Mouse (Mus musculus): ENCODE measurements at regions not wholly inside any gene's neighbourhood (a gene's known extent, or its start where the extent isn't known, plus 50 kb on each side); places are given as distances from the start of the nearest gene placed in this dataset.
"Not testable (repeated sequence)": the region's sequence is repeated elsewhere in the genome, so short reads cannot be mapped to it uniquely, and the experiment has no call there.

GRCm38 (mm10) chr4:21464456-21464855 is 221.3 kb downstream of the Prdm13 start:
- no peak for ATAC-seq (replicated peaks in 1 of 2; ENCODE audit: insufficient read depth in 1 of 2, low FRiP score in 2 of 2, low TSS enrichment in 1 of 2, low read depth in 1 of 2, poor library complexity in 2 of 2, severe bottlenecking in 2 of 2)

GRCm38 (mm10) chr4:21441274-21441673 is 244.5 kb downstream of the Prdm13 start:
- ATAC-seq (replicated peaks in 1 of 2; ENCODE audit: insufficient read depth in 1 of 2, low FRiP score in 2 of 2, low TSS enrichment in 1 of 2, low read depth in 1 of 2, poor library complexity in 2 of 2, severe bottlenecking in 2 of 2) = no peak

GRCm38 (mm10) chr4:21436710-21437109 is 249.1 kb downstream of the Prdm13 start:
- no peak for ATAC-seq (replicated peaks in 1 of 2; ENCODE audit: insufficient read depth in 1 of 2, low FRiP score in 2 of 2, low TSS enrichment in 1 of 2, low read depth in 1 of 2, poor library complexity in 2 of 2, severe bottlenecking in 2 of 2)

- ATAC-seq (replicated peaks in 1 of 2; ENCODE audit: insufficient read depth in 1 of 2, low FRiP score in 2 of 2, low TSS enrichment in 1 of 2, low read depth in 1 of 2, poor library complexity in 2 of 2, severe bottlenecking in 2 of 2) = no peak
These were observed 277.9 kb downstream of the Prdm13 start for GRCm38 (mm10) chr4:21407850-21408249.

GRCm38 (mm10) chr4:21369314-21369713 is 316.4 kb downstream of the Prdm13 start:
- ATAC-seq (replicated peaks in 1 of 2; ENCODE audit: insufficient read depth in 1 of 2, low FRiP score in 2 of 2, low TSS enrichment in 1 of 2, low read depth in 1 of 2, poor library complexity in 2 of 2, severe bottlenecking in 2 of 2) = peak; percentile 58 to 67; a peak in 3 of 4 replicates

GRCm38 (mm10) chr4:21368234-21369021 is 317.3 kb downstream of the Prdm13 start:
- peak; percentile 73 to 81; a peak in 3 of 4 replicates for ATAC-seq (replicated peaks in 1 of 2; ENCODE audit: insufficient read depth in 1 of 2, low FRiP score in 2 of 2, low TSS enrichment in 1 of 2, low read depth in 1 of 2, poor library complexity in 2 of 2, severe bottlenecking in 2 of 2)

- ATAC-seq (replicated peaks in 1 of 2; ENCODE audit: insufficient read depth in 1 of 2, low FRiP score in 2 of 2, low TSS enrichment in 1 of 2, low read depth in 1 of 2, poor library complexity in 2 of 2, severe bottlenecking in 2 of 2) = no peak
These were observed 364.0 kb downstream of the Prdm13 start for GRCm38 (mm10) chr4:21321769-21322168.

GRCm38 (mm10) chr4:21309239-21309638 is 376.5 kb downstream of the Prdm13 start:
- not testable (repeated sequence) for ATAC-seq (replicated peaks in 1 of 2; ENCODE audit: insufficient read depth in 1 of 2, low FRiP score in 2 of 2, low TSS enrichment in 1 of 2, low read depth in 1 of 2, poor library complexity in 2 of 2, severe bottlenecking in 2 of 2)

- no peak for ATAC-seq (replicated peaks in 1 of 2; ENCODE audit: insufficient read depth in 1 of 2, low FRiP score in 2 of 2, low TSS enrichment in 1 of 2, low read depth in 1 of 2, poor library complexity in 2 of 2, severe bottlenecking in 2 of 2)
These were observed 378.2 kb downstream of the Prdm13 start for GRCm38 (mm10) chr4:21307476-21308011.

- no peak for ATAC-seq (replicated peaks in 1 of 2; ENCODE audit: insufficient read depth in 1 of 2, low FRiP score in 2 of 2, low TSS enrichment in 1 of 2, low read depth in 1 of 2, poor library complexity in 2 of 2, severe bottlenecking in 2 of 2)
These were observed 385.6 kb downstream of the Prdm13 start for GRCm38 (mm10) chr4:21300141-21300540.

- ATAC-seq (replicated peaks in 1 of 2; ENCODE audit: insufficient read depth in 1 of 2, low FRiP score in 2 of 2, low TSS enrichment in 1 of 2, low read depth in 1 of 2, poor library complexity in 2 of 2, severe bottlenecking in 2 of 2) = no peak
These were observed 418.5 kb downstream of the Prdm13 start for GRCm38 (mm10) chr4:21267302-21267701.

- ATAC-seq (replicated peaks in 1 of 2; ENCODE audit: insufficient read depth in 1 of 2, low FRiP score in 2 of 2, low TSS enrichment in 1 of 2, low read depth in 1 of 2, poor library complexity in 2 of 2, severe bottlenecking in 2 of 2) = no peak
These were observed 418.9 kb downstream of the Prdm13 start for GRCm38 (mm10) chr4:21266886-21267285.

- no peak for ATAC-seq (replicated peaks in 1 of 2; ENCODE audit: insufficient read depth in 1 of 2, low FRiP score in 2 of 2, low TSS enrichment in 1 of 2, low read depth in 1 of 2, poor library complexity in 2 of 2, severe bottlenecking in 2 of 2)
These were observed 435.4 kb downstream of the Prdm13 start for GRCm38 (mm10) chr4:21250396-21250795.

GRCm38 (mm10) chr4:21222631-21223030 is 463.1 kb downstream of the Prdm13 start:
- ATAC-seq (replicated peaks in 1 of 2; ENCODE audit: insufficient read depth in 1 of 2, low FRiP score in 2 of 2, low TSS enrichment in 1 of 2, low read depth in 1 of 2, poor library complexity in 2 of 2, severe bottlenecking in 2 of 2) = peak; percentile 76 to 88; a peak in 3 of 4 replicates

- no peak for ATAC-seq (replicated peaks in 1 of 2; ENCODE audit: insufficient read depth in 1 of 2, low FRiP score in 2 of 2, low TSS enrichment in 1 of 2, low read depth in 1 of 2, poor library complexity in 2 of 2, severe bottlenecking in 2 of 2)
These were observed 478.1 kb downstream of the Prdm13 start for GRCm38 (mm10) chr4:21207617-21208016.

- no peak for ATAC-seq (replicated peaks in 1 of 2; ENCODE audit: insufficient read depth in 1 of 2, low FRiP score in 2 of 2, low TSS enrichment in 1 of 2, low read depth in 1 of 2, poor library complexity in 2 of 2, severe bottlenecking in 2 of 2)
These were observed 490.1 kb downstream of the Prdm13 start for GRCm38 (mm10) chr4:21195620-21196019.

GRCm38 (mm10) chr4:21173789-21174188 is 512.0 kb downstream of the Prdm13 start:
- ATAC-seq (replicated peaks in 1 of 2; ENCODE audit: insufficient read depth in 1 of 2, low FRiP score in 2 of 2, low TSS enrichment in 1 of 2, low read depth in 1 of 2, poor library complexity in 2 of 2, severe bottlenecking in 2 of 2) = no peak

GRCm38 (mm10) chr4:21173019-21173418 is 512.7 kb downstream of the Prdm13 start:
- ATAC-seq (replicated peaks in 1 of 2; ENCODE audit: insufficient read depth in 1 of 2, low FRiP score in 2 of 2, low TSS enrichment in 1 of 2, low read depth in 1 of 2, poor library complexity in 2 of 2, severe bottlenecking in 2 of 2) = no peak

- ATAC-seq (replicated peaks in 1 of 2; ENCODE audit: insufficient read depth in 1 of 2, low FRiP score in 2 of 2, low TSS enrichment in 1 of 2, low read depth in 1 of 2, poor library complexity in 2 of 2, severe bottlenecking in 2 of 2) = no peak
These were observed 515.0 kb downstream of the Prdm13 start for GRCm38 (mm10) chr4:21170734-21171133.

Data from hematopoietic stem cell, adult 5-6 weeks (primary cell).